ENCODE assay signal across 8 mouse cellular contexts in genomic region chr8:91713677-91714312, GRCm38 (mm10).
DNase-seq lines count a peak whose midpoint lies in the region; ATAC-seq lines count a peak whose summit lies in the region.

No protein-coding gene starts in this region.

- H3K27ac ChIP-seq in intestine, embryonic 16.5 days (ENCODE audit: low read length): no peak overlapping the region
- H3K27ac ChIP-seq in liver, embryonic 15.5 days (replicated peaks): no peak overlapping the region

- peaks cover 70% of the 10 kb centered on the region for H3K27me3 ChIP-seq in megakaryocyte, embryonic 14.5 days (replicated peaks)
- H3K27me3 ChIP-seq in intestine, embryonic 16.5 days (replicated peaks; ENCODE audit: control insufficient read depth, insufficient read depth, low read length): peaks cover 10% of the 10 kb centered on the region
- H3K27me3 ChIP-seq in liver, embryonic 15.5 days: peaks cover 50% of the 10 kb centered on the region

- H3K36me3 ChIP-seq in megakaryocyte, embryonic 14.5 days (replicated peaks; ENCODE audit: low read length): no peaks in the 10 kb centered on the region
- H3K36me3 ChIP-seq in intestine, embryonic 16.5 days (ENCODE audit: control insufficient read depth, insufficient read depth, low read length): no peaks in the 10 kb centered on the region
- H3K36me3 ChIP-seq in liver, embryonic 15.5 days (replicated peaks): no peaks in the 10 kb centered on the region

- peak overlapping the region; percentile 64 for H3K4me2 ChIP-seq in intestine, embryonic 16.5 days (ENCODE audit: low read depth, low read length)
- peak overlapping the region; percentile 50 for H3K4me2 ChIP-seq in liver, embryonic 15.5 days

- ATAC-seq in megakaryocyte, adult 5-6 weeks (ENCODE audit: poor library complexity, severe bottlenecking): no peak
- no peak for ATAC-seq in intestine, embryonic 16.5 days
- no peak for ATAC-seq in liver, embryonic 15.5 days (ENCODE audit: insufficient read depth)

- H3K4me3 ChIP-seq in megakaryocyte, embryonic 14.5 days (replicated peaks): peak overlapping the region; percentile 86
- H3K4me3 ChIP-seq in intestine, embryonic 16.5 days (ENCODE audit: low read length): peak overlapping the region; percentile 36
- H3K4me3 ChIP-seq in liver, embryonic 15.5 days (replicated peaks): peak overlapping the region; percentile 13; the same call in 1 of the 2 replicates

- 15% methylated on average over 12 of the region's 12 CpGs for WGBS in intestine, embryonic 16.5 days
- 9% methylated on average over 12 of the region's 12 CpGs for WGBS in liver, embryonic 15.5 days (ENCODE audit: insufficient replicate concordance)

- H3K9me3 ChIP-seq in megakaryocyte, embryonic 14.5 days: no peaks in the 10 kb centered on the region
- no peaks in the 10 kb centered on the region for H3K9me3 ChIP-seq in intestine, embryonic 16.5 days (ENCODE audit: control insufficient read depth, low read length)
- H3K9me3 ChIP-seq in liver, embryonic 15.5 days (replicated peaks): no peaks in the 10 kb centered on the region

- DNase-seq in yolk sac, embryonic 10.5 days (ENCODE audit: low spot score): peak; percentile 48
- no peak for DNase-seq in adrenal gland, postnatal 14 days
- DNase-seq in cerebellum, adult 11-12 months: no peak
- no peak for DNase-seq in urinary bladder, postnatal 10 days (ENCODE audit: low spot score)

- peaks cover 19% of the 10 kb centered on the region for H3K4me1 ChIP-seq in megakaryocyte, embryonic 14.5 days
- peaks cover 5% of the 10 kb centered on the region; the same call in 1 of the 2 replicates for H3K4me1 ChIP-seq in intestine, embryonic 16.5 days (ENCODE audit: control insufficient read depth, insufficient read depth, low read length)
- peaks cover 13% of the 10 kb centered on the region for H3K4me1 ChIP-seq in liver, embryonic 15.5 days (replicated peaks)

- peak overlapping the region; percentile 2; the same call in 1 of the 2 replicates for H3K9ac ChIP-seq in intestine, embryonic 16.5 days (ENCODE audit: low read depth, low read length)
- H3K9ac ChIP-seq in liver, embryonic 15.5 days: no peak overlapping the region

Comparison
In these comparisons a context has a peak if more than half of its experiments do, and no peak if none do; other contexts are left out.
1. H3K4me3 ChIP-seq: peak in every context shown above with its lines; median percentile 86 in megakaryocyte, embryonic 14.5 days; 36 in intestine, embryonic 16.5 days; 13 in liver, embryonic 15.5 days.